Mouse (Mus musculus) lung, postnatal 14 days (tissue): ENCODE results near the gene Zfp777.
A peak's percentile ranks its signal among the peaks of the same experiment; 100 is the strongest.

ENCODE experiments used
- DNase-seq: peaks from one replicate; pipeline ENCODE4 v3.0.0; 2021

The Zfp777 gene

GRCm38 (mm10) chr6:48025905-48026660 is 22.6 kb downstream of the Zfp777 start:
- DNase-seq: no peak

GRCm38 (mm10) chr6:48024994-48025345 is 23.7 kb downstream of the Zfp777 start:
- DNase-seq: no peak

DNA sequence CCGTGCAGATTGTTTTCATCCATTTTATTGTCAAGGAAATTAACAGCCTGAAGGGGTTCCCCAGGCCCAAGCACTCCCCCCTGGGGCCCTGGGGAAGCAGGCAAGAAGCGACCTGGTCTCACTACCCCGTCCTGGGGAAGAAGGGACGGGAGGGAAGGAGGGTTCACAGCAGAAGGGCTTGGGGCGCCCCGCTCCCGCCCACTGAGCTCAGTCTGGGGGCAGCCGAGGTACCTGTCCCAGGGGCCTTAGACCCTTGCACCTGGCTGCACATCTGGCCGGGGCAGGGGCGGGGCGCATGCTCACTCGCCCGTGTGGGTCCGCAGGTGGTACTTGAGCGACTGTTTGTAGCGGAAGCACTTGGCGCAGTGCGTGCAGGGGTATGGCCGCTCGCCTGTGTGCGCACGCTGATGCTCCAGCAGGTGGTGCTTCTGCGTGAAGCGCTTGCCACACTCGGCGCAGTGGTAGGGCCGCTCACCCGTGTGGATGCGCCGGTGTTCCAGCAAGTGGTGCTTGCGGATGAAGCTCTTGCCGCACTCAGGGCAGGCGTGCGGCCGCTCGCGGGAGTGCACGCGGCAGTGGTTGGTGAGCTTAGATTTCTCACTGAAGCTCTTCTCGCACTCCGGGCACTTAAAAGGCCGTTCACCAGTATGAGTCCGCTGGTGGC is 24.2 kb downstream of the Zfp777 start:
- DNase-seq: no peak

GRCm38 (mm10) chr6:48022672-48023071 is 26.0 kb downstream of the Zfp777 start:
- DNase-seq: no peak

- no peak for DNase-seq
Observed at GRCm38 (mm10) chr6:48021678-48022077, 27.0 kb downstream of the Zfp777 start.

- DNase-seq: no peak
Observed at GRCm38 (mm10) chr6:48020006-48020405, 28.7 kb downstream of the Zfp777 start.

GRCm38 (mm10) chr6:48016841-48017240 is 31.9 kb downstream of the Zfp777 start:
- DNase-seq: no peak

GRCm38 (mm10) chr6:48016090-48016521 is 32.6 kb downstream of the Zfp777 start:
- peak; percentile 70 for DNase-seq

DNA sequence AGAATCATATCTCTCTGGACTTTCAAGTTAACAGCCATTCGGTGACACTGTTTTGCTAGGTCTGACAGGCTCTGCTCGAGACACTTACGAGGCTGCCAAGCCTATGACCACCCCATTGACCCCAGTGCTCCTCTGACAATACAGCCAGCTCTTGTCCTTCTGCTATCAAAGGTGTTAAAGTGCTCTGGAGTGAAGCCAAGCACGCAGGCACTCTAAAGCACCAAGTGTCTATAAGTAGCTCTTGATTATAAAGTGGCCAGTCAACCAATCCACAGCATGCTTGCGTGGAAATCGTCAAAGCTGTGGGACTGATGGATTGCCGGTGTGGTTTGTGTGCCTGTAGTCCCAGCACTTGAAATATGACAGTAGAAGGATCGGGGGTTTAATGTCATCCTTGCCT is 38.0 kb downstream of the Zfp777 start:
- peak; percentile 57 for DNase-seq

- no peak for DNase-seq
Observed at GRCm38 (mm10) chr6:47995661-47996060, 53.0 kb downstream of the Zfp777 start.

GRCm38 (mm10) chr6:47983936-47984335 is 64.8 kb downstream of the Zfp777 start:
- DNase-seq: no peak

DNA sequence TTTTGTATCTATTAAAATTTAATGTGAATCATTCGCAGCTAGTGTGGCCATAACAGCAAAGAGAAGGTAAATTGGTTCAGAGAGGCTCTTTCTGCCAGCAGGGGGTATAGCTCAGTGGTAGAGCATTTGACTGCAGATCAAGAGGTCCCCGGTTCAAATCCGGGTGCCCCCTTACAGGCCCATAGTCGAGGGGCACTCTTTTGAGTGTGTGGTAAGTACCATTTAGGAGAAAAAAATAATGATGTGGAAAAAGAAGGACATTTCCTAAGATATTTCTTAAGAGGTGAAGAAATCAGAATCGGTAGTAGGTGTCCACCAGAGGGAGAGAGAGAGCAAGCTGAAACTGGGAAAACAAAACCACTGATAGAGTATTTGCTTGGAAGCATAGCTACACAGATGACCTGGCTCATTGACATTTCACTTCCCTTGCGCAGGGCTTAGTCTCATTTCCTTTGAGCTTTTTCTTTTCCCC is 69.8 kb downstream of the Zfp777 start:
- peak; percentile 79 for DNase-seq

DNA sequence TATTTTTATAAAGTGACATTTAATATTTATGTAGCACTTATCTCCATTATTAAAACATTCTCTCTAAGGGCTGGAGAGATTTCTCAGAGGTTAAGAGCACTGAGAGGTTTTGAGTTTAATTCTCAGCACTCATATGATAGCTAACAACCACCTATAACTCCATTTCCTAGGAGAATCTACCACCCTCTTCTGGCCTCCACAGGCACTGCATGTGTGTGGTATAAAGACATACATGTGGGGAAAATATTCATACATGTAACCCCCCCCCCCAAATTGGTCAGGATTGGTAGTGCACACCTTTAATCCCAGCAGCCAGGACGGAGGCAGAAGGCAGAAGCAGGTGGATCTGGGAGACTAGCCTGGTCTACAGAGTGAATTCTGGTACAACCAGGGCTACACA is 74.1 kb downstream of the Zfp777 start:
- no peak for DNase-seq
